8 mouse cellular contexts compared by ENCODE assay signal in the genomic region with DNA sequence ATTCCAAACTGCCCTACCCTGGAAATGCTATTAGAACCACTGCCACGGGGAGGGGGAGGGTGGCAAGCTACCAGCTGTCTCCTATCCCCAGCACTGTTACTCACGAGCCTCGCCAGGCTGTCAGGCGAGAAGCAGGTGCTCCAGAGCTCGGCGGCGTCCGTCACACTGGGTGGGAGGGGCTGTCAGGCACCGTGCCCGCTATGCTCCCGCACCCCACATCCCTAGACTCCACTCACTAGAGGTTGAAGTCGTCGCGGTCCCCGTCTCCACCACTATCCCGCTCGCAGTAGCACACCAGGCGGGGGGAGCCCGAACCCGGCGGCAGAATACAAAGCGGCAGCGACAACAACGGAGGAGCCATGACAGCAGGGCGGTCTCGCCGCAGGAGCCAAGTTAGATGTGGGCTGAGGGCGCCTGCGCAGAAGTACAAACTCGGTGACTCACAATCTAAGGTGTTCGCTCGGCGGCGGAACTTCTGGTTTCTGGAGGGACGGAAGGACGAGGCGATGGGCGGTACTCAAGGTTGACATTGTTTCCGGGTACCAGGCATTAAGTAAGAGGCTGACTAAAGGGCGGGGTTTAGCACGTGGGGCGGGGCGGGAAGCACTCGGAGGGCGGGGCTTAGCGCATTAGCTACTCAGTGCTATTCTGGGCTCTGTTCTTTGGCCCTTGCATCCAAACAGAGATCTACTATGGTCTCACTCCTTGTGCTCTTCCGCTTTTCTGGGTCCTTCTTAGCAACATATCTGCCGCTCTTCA. TPM values are rescaled to one million over a fixed set of nuclear protein-coding genes. Genes with fewer than 3 reads are reported as not detected.
DNase-seq lines count a peak whose midpoint lies in the region; ATAC-seq and TF ChIP-seq lines count a peak whose summit lies in the region.

A gene (minus strand): TSS at position 544 of the 759 bp plus-strand sequence.

- no peak for TF ChIP-seq EP300 in liver, embryonic 14.5 days (IDR thresholded peaks at IDR 0.05; ENCODE audit: low read depth)
- TF ChIP-seq EP300 in stomach, postnatal 0 days (optimal IDR thresholded peaks at IDR 0.05): no peak

- peak within 1 kb of the TSS; percentile 72 for H3K9ac ChIP-seq in heart, embryonic 15.5 days
- H3K9ac ChIP-seq in liver, embryonic 14.5 days (replicated peaks): peak within 1 kb of the TSS; percentile 77
- H3K9ac ChIP-seq in neural tube, embryonic 11.5 days (ENCODE audit: low read length): peak within 1 kb of the TSS; percentile 56
- peak within 1 kb of the TSS; percentile 76 for H3K9ac ChIP-seq in stomach, postnatal 0 days (ENCODE audit: low read length)

- peak within 1 kb of the TSS; percentile 83 for H3K4me3 ChIP-seq in forebrain, embryonic 10.5 days
- peak within 1 kb of the TSS; percentile 67 for H3K4me3 ChIP-seq in heart, embryonic 15.5 days
- peak within 1 kb of the TSS; percentile 71 to 83 for H3K4me3 ChIP-seq in liver, embryonic 14.5 days (ENCODE audit: insufficient read depth in 1 of 2, low read depth in 2 of 2, low read length in 2 of 2)
- peak within 1 kb of the TSS; percentile 73 for H3K4me3 ChIP-seq in neural tube, embryonic 11.5 days (ENCODE audit: low read depth, low read length)
- H3K4me3 ChIP-seq in stomach, postnatal 0 days (ENCODE audit: low read depth, low read length): peak within 1 kb of the TSS; percentile 67

- peak within 1 kb of the TSS; percentile 91 for H3K27ac ChIP-seq in forebrain, embryonic 10.5 days
- peak within 1 kb of the TSS; percentile 92 for H3K27ac ChIP-seq in heart, embryonic 15.5 days
- peak within 1 kb of the TSS; percentile 81 for H3K27ac ChIP-seq in liver, embryonic 14.5 days
- H3K27ac ChIP-seq in neural tube, embryonic 11.5 days (ENCODE audit: low read depth, low read length): peak within 1 kb of the TSS; percentile 68; the same call in 1 of the 2 replicates
- H3K27ac ChIP-seq in stomach, postnatal 0 days (replicated peaks): peak within 1 kb of the TSS; percentile 93

- DNase-seq in CD8-positive naive resting alpha-beta T cell, adult 2 months (ENCODE audit: low read depth in 2 of 2, low spot score in 2 of 2): peak; percentile 94
- peak; percentile 98 for DNase-seq in c-Kit-positive CD71-negative TER-119-negative erythroid progenitor cells, embryonic 14.5 days (ENCODE audit: low read depth)
- DNase-seq in forebrain, embryonic 10.5 days (ENCODE audit: extremely low spot score, low spot score): peak; percentile 88
- DNase-seq in kidney, postnatal 25 days: peak; percentile 96 to 98
- peak; percentile 91 to 95 (median 93) for DNase-seq in liver, embryonic 14.5 days (ENCODE audit: low read depth in 3 of 3, low spot score in 3 of 3)
- DNase-seq in neural tube, embryonic 11.5 days (ENCODE audit: low spot score): peak; percentile 90
- DNase-seq in stomach, postnatal 0 days (ENCODE audit: low spot score): peak; percentile 97

- H3K4me1 ChIP-seq in forebrain, embryonic 10.5 days: peaks cover 34% of the 10 kb centered on the region
- peaks cover 40% of the 10 kb centered on the region for H3K4me1 ChIP-seq in heart, embryonic 15.5 days (replicated peaks)
- peaks cover 4 to 11% of the 10 kb centered on the region in 2 experiments for H3K4me1 ChIP-seq in liver, embryonic 14.5 days (replicated peaks; ENCODE audit: control insufficient read depth in 2 of 2, insufficient read depth in 2 of 2, low read length in 1 of 2)
- peaks cover 5% of the 10 kb centered on the region for H3K4me1 ChIP-seq in neural tube, embryonic 11.5 days (ENCODE audit: control insufficient read depth, insufficient read depth, low read length)
- peaks cover 11% of the 10 kb centered on the region for H3K4me1 ChIP-seq in stomach, postnatal 0 days (replicated peaks; ENCODE audit: control insufficient read depth, insufficient read depth)

- ATAC-seq in heart, embryonic 15.5 days (replicated peaks; ENCODE audit: insufficient number of reproducible peaks, insufficient read depth, low FRiP score, low read depth): peak; percentile 90
- ATAC-seq in liver, embryonic 14.5 days (ENCODE audit: insufficient read depth): peak; percentile 84
- peak; percentile 87 for ATAC-seq in neural tube, embryonic 11.5 days (ENCODE audit: insufficient read depth, low FRiP score, low TSS enrichment)
- peak; percentile 87 for ATAC-seq in stomach, postnatal 0 days (ENCODE audit: low FRiP score, low TSS enrichment)

- H3K36me3 ChIP-seq in forebrain, embryonic 10.5 days (replicated peaks): peaks cover 6% of the 10 kb centered on the region
- H3K36me3 ChIP-seq in heart, embryonic 15.5 days: no peaks in the 10 kb centered on the region
- no peaks in the 10 kb centered on the region for H3K36me3 ChIP-seq in liver, embryonic 14.5 days (replicated peaks; ENCODE audit: control insufficient read depth, insufficient read depth, low read depth)
- no peaks in the 10 kb centered on the region; the same call in 1 of the 2 replicates for H3K36me3 ChIP-seq in neural tube, embryonic 11.5 days (ENCODE audit: control insufficient read depth, insufficient read depth, low read length)
- H3K36me3 ChIP-seq in stomach, postnatal 0 days (ENCODE audit: control insufficient read depth, insufficient read depth, low read length): peaks cover 3% of the 10 kb centered on the region; the same call in 1 of the 2 replicates

- peak within 1 kb of the TSS; percentile 85 for H3K4me2 ChIP-seq in heart, embryonic 15.5 days
- peak within 1 kb of the TSS; percentile 90 for H3K4me2 ChIP-seq in liver, embryonic 14.5 days (ENCODE audit: low read depth)
- peak within 1 kb of the TSS; percentile 67 for H3K4me2 ChIP-seq in neural tube, embryonic 11.5 days (ENCODE audit: low read depth)
- H3K4me2 ChIP-seq in stomach, postnatal 0 days (replicated peaks; ENCODE audit: low read depth): peak within 1 kb of the TSS; percentile 81

- TF ChIP-seq CTCF in liver, embryonic 14.5 days (IDR thresholded peaks at IDR 0.05; ENCODE audit: low read depth): no peak
- TF ChIP-seq CTCF in stomach, postnatal 0 days (IDR thresholded peaks at IDR 0.05; ENCODE audit: low read depth): no peak

- WGBS in forebrain, embryonic 10.5 days: under 1% methylated on average over 48 of the region's 48 CpGs
- WGBS in heart, embryonic 15.5 days: under 1% methylated on average over 48 of the region's 48 CpGs
- under 1% methylated on average over 48 of the region's 48 CpGs for WGBS in liver, embryonic 14.5 days (ENCODE audit: insufficient replicate concordance)
- 1% methylated on average over 48 of the region's 48 CpGs for WGBS in neural tube, embryonic 11.5 days
- WGBS in stomach, postnatal 0 days: under 1% methylated on average over 48 of the region's 48 CpGs

- no peaks in the 10 kb centered on the region for H3K9me3 ChIP-seq in forebrain, embryonic 10.5 days
- no peaks in the 10 kb centered on the region for H3K9me3 ChIP-seq in heart, embryonic 15.5 days (replicated peaks)
- no peaks in the 10 kb centered on the region for H3K9me3 ChIP-seq in liver, embryonic 14.5 days (ENCODE audit: control insufficient read depth, low read length)
- H3K9me3 ChIP-seq in neural tube, embryonic 11.5 days (ENCODE audit: control insufficient read depth, low read length): no peaks in the 10 kb centered on the region
- no peaks in the 10 kb centered on the region for H3K9me3 ChIP-seq in stomach, postnatal 0 days (ENCODE audit: control insufficient read depth, low read length)

- no peaks in the 10 kb centered on the region for H3K27me3 ChIP-seq in forebrain, embryonic 10.5 days (ENCODE audit: poor library complexity, severe bottlenecking)
- no peaks in the 10 kb centered on the region for H3K27me3 ChIP-seq in heart, embryonic 15.5 days
- H3K27me3 ChIP-seq in liver, embryonic 14.5 days (ENCODE audit: control insufficient read depth, insufficient read depth, low read length): no peaks in the 10 kb centered on the region
- H3K27me3 ChIP-seq in neural tube, embryonic 11.5 days (ENCODE audit: control insufficient read depth, insufficient read depth, low read length): no peaks in the 10 kb centered on the region
- H3K27me3 ChIP-seq in stomach, postnatal 0 days (ENCODE audit: control insufficient read depth, insufficient read depth, low read length): no peaks in the 10 kb centered on the region

RNA-seq across cellular contexts. Expression of the gene that starts here (rescaled TPM):
- polyA plus RNA-seq in forebrain, embryonic 10.5 days (2016; fragmentation: Nextera tagmentation; extraction: Ambion mirVana): 12.4 and 15.5 TPM in 2 replicates
- polyA plus RNA-seq in heart, embryonic 15.5 days (2015; fragmentation: Nextera tagmentation; extraction: Ambion mirVana): 31.1 and 38.0 TPM in 2 replicates
- polyA plus RNA-seq in liver, embryonic 14.5 days (2012; rRNA removed): 7.9 and 9.2 TPM in 2 replicates
- polyA plus RNA-seq in liver, embryonic 14.5 days (2014; fragmentation: Nextera tagmentation; extraction: Ambion mirVana): 6.3 and 7.3 TPM in 2 replicates
- polyA plus RNA-seq in neural tube, embryonic 11.5 days (2014; fragmentation: Nextera tagmentation; extraction: Ambion mirVana): 22.0 and 26.3 TPM in 2 replicates
- polyA plus RNA-seq in stomach, postnatal 0 days (2015; fragmentation: Nextera tagmentation; extraction: Ambion mirVana): 51.7 and 59.7 TPM in 2 replicates

Comparison
In these comparisons a context has a peak if more than half of its experiments do, and no peak if none do; other contexts are left out.
1. Peak in every context shown above with its lines: DNase-seq, ATAC-seq, H3K4me3 ChIP-seq and H3K27ac ChIP-seq.